Mouse (Mus musculus) ES-Bruce4 (cell line): ENCODE data around the gene Tenm4. TPM values are rescaled to one million over a fixed set of nuclear protein-coding genes. Genes with fewer than 3 reads are reported as not detected.

ENCODE experiments used
- H3K27ac ChIP-seq: 2 replicates; pipeline ENCODE4 v1.5.1; 2012; ENCODE audit warnings: low read length, inconsistent platforms; ENCODE audit not compliant: insufficient read depth
- H3K27me3 ChIP-seq: 2 replicates; pipeline ENCODE4 v1.6.1; 2012; ENCODE audit warnings: mild to moderate bottlenecking, low read length, inconsistent platforms; ENCODE audit not compliant: control insufficient read depth, poor library complexity, insufficient read depth, severe bottlenecking
- H3K36me3 ChIP-seq: 2 replicates; pipeline ENCODE4 v1.6.1; 2012; ENCODE audit warnings: inconsistent platforms, mild to moderate bottlenecking, low read length, moderate library complexity; ENCODE audit not compliant: control insufficient read depth, poor library complexity, insufficient read depth, severe bottlenecking
- H3K4me1 ChIP-seq: one replicate; pipeline ENCODE4 v1.8.1; 2011; ENCODE audit warnings: low read length; ENCODE audit not compliant: control insufficient read depth, insufficient read depth
- H3K4me3 ChIP-seq: 2 replicates; pipeline ENCODE4 v1.5.1; 2011; ENCODE audit warnings: low read depth, mild to moderate bottlenecking, low read length
- H3K9ac ChIP-seq: 2 replicates; pipeline ENCODE4 v1.6.1; 2012; ENCODE audit warnings: low read depth, mild to moderate bottlenecking, inconsistent platforms; ENCODE audit not compliant: poor library complexity, severe bottlenecking
- H3K9me3 ChIP-seq: replicated peaks from 2 replicates; pipeline ENCODE4 v1.6.1; 2012; ENCODE audit warnings: mild to moderate bottlenecking, low read length, inconsistent platforms; ENCODE audit not compliant: control insufficient read depth, poor library complexity, insufficient read depth, severe bottlenecking
- CTCF ChIP-seq: IDR thresholded peaks from one replicate; pipeline ENCODE4 v1.8.1; 2011; ENCODE audit warnings: low read depth, low read length
- EP300 ChIP-seq: IDR thresholded peaks from 2 replicates; pipeline ENCODE4 v1.6.1; 2011; ENCODE audit warnings: low read depth, low read length; ENCODE audit not compliant: insufficient read depth
- POLR2A ChIP-seq: IDR thresholded peaks from one replicate; pipeline ENCODE4 v1.8.1; 2011; ENCODE audit warnings: low read length; ENCODE audit not compliant: insufficient read depth
- polyA plus RNA-seq: library from polyadenylated mRNA; stranded (reverse); fragments of >200 nt; gene quantifications from 2 replicates; pipeline ENCODE4 v1.2.4, GENCODE M21; 2011; ENCODE audit warnings: low read depth; ENCODE audit not compliant: missing spikeins, insufficient read depth, insufficient read length

The Tenm4 gene
- polyA plus RNA-seq, 1 experiment: 4.8 TPM

DNA sequence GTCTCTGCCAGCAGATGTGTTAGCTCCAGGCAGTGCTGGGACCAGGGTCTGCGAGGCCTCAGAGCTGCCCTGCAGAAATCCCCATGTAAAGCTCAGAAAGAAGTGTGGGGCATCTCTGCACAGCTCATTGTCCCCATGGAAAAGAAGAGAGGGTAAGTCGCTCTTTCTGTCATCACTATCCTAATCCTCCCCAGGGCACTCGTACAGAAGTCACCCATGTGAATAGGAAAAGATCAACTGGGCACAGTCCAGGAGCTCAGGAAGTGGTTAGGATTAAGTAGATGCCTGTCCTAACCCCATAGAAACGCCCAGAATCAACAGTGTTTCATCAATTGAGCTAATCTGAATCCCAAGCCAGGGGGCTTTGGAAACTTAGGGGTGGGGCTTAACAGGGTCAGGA lies 476.6 kb downstream of the Tenm4 start:
- no peaks in the 10 kb centered on the region for H3K27me3 ChIP-seq
- no peak for TF ChIP-seq CTCF
- TF ChIP-seq EP300: no peak
- no peak for TF ChIP-seq POLR2A
- H3K36me3 ChIP-seq: no peaks in the 10 kb centered on the region
- H3K27ac ChIP-seq: no peak overlapping the region
- no peaks in the 10 kb centered on the region for H3K9me3 ChIP-seq
- no peak overlapping the region for H3K9ac ChIP-seq
- no peak overlapping the region for H3K4me3 ChIP-seq
- no peaks in the 10 kb centered on the region for H3K4me1 ChIP-seq

- H3K9ac ChIP-seq: no peak overlapping the region
- no peak overlapping the region for H3K4me3 ChIP-seq
- no peaks in the 10 kb centered on the region for H3K4me1 ChIP-seq
- H3K27ac ChIP-seq: no peak overlapping the region
- no peaks in the 10 kb centered on the region for H3K36me3 ChIP-seq
- no peaks in the 10 kb centered on the region for H3K9me3 ChIP-seq
- H3K27me3 ChIP-seq: no peaks in the 10 kb centered on the region
- TF ChIP-seq CTCF (no peak), EP300 (no peak), POLR2A (no peak)
These were observed 477.6 kb downstream of the Tenm4 start for GRCm38 (mm10) chr7:96648606-96649005.

DNA sequence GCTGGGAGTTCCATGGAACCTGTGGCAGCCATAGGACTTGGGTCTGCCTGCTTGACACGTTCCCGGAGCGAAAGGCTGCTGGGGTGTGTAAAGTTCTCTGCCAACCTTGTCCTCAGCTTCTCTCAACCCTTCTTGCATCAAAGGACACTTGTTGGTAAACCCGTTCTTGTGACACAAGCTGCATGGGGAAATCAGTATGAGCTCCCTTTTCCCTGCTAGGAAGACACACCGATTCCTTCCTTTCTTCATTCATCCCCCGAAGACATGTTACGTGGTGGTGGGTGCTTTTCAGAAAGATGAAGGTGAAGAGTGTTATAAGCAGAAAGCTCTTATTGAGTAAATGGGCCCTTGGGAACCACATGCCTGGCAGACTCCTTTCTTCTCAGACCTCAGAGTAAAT lies 478.1 kb downstream of the Tenm4 start:
- Histone ChIP-seq H3K27me3 (no peaks in the 10 kb centered on the region), H3K36me3 (no peaks in the 10 kb centered on the region), H3K4me1 (no peaks in the 10 kb centered on the region), H3K9ac (no peak overlapping the region), H3K4me3 (no peak overlapping the region), H3K27ac (no peak overlapping the region), H3K9me3 (no peaks in the 10 kb centered on the region)
- TF ChIP-seq POLR2A (no peak), EP300 (no peak), CTCF (no peak)

- no peak for TF ChIP-seq POLR2A
- no peak for TF ChIP-seq CTCF
- no peak for TF ChIP-seq EP300
- no peaks in the 10 kb centered on the region for H3K9me3 ChIP-seq
- H3K36me3 ChIP-seq: no peaks in the 10 kb centered on the region
- no peak overlapping the region for H3K27ac ChIP-seq
- H3K4me3 ChIP-seq: no peak overlapping the region
- H3K9ac ChIP-seq: no peak overlapping the region
- H3K4me1 ChIP-seq: peaks cover 4% of the 10 kb centered on the region
- no peaks in the 10 kb centered on the region for H3K27me3 ChIP-seq
These were observed 479.4 kb downstream of the Tenm4 start for GRCm38 (mm10) chr7:96650435-96650834.

DNA sequence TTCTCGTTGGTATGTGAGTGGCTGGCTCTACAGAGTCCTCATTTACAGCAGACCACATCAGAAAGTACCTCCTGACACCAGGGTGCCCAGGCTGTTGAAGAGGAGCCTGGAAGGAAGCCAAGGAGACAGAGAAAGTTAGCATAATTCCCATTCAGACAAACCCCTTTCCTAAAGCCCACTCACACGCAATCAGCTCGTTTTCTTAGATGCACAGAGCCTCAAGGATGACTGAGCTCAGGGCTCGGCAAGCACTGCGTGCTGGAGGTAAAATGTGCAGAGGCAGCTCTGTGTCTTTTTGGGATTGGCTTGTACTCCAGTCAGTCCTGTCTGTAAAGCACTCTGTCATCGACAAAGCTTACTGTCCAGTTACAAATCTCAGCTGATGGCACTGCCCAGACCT lies 480.0 kb downstream of the Tenm4 start:
- H3K27ac ChIP-seq: no peak overlapping the region
- no peak overlapping the region for H3K9ac ChIP-seq
- H3K4me1 ChIP-seq: peaks cover 4% of the 10 kb centered on the region
- H3K27me3 ChIP-seq: no peaks in the 10 kb centered on the region
- no peaks in the 10 kb centered on the region for H3K9me3 ChIP-seq
- H3K36me3 ChIP-seq: no peaks in the 10 kb centered on the region
- TF ChIP-seq CTCF (no peak), POLR2A (no peak), EP300 (no peak)
- H3K4me3 ChIP-seq: no peak overlapping the region

GRCm38 (mm10) chr7:96651626-96652341 lies 480.7 kb downstream of the Tenm4 start:
- Histone ChIP-seq H3K4me3 (no peak overlapping the region), H3K27me3 (no peaks in the 10 kb centered on the region)
- TF ChIP-seq CTCF: no peak
- no peak for TF ChIP-seq POLR2A
- TF ChIP-seq EP300: no peak

More at GRCm38 (mm10) chr7:96651626-96652341, 480.7 kb downstream of the Tenm4 start:
- Histone ChIP-seq H3K9ac (no peak overlapping the region), H3K36me3 (no peaks in the 10 kb centered on the region), H3K27ac (no peak overlapping the region), H3K4me1 (peaks cover 4% of the 10 kb centered on the region), H3K9me3 (no peaks in the 10 kb centered on the region)
